Mouse (Mus musculus) cerebellum, postnatal 36 days (tissue): ENCODE measurements around the gene Nfic.

Experiments
- DNase-seq, 2 experiments: peaks; one replicate each; pipeline ENCODE4 v3.0.0; 2021 to 2022; ENCODE audit warnings: mixed read lengths in 2 of 2

The Nfic gene

GRCm38 (mm10) chr10:81429092-81429491 lies 26.3 kb downstream of the Nfic start:
- DNase-seq = peak; percentile 10 to 19

GRCm38 (mm10) chr10:81428507-81428870 lies 26.9 kb downstream of the Nfic start:
- DNase-seq = no peak

GRCm38 (mm10) chr10:81427804-81428506 lies 27.5 kb downstream of the Nfic start:
- peak; percentile 64 to 71 for DNase-seq

- no peak for DNase-seq
Observed at GRCm38 (mm10) chr10:81427327-81427726, 28.1 kb downstream of the Nfic start.

GRCm38 (mm10) chr10:81426897-81427296 lies 28.5 kb downstream of the Nfic start:
- DNase-seq = peak; percentile 72 to 79

GRCm38 (mm10) chr10:81426081-81426671 lies 29.3 kb downstream of the Nfic start:
- peak; percentile 37 to 54 for DNase-seq

- DNase-seq = peak; percentile 55 to 62
Observed at GRCm38 (mm10) chr10:81425236-81425850, 30.1 kb downstream of the Nfic start.

GRCm38 (mm10) chr10:81424246-81425051 lies 31.0 kb downstream of the Nfic start:
- peak; percentile 90 to 93 for DNase-seq

GRCm38 (mm10) chr10:81423476-81424245 lies 31.8 kb downstream of the Nfic start:
- peak in 1 of 2 experiments; percentile 15 for DNase-seq

GRCm38 (mm10) chr10:81422661-81423217 lies 32.7 kb downstream of the Nfic start:
- peak in 1 of 2 experiments; percentile 6 for DNase-seq

GRCm38 (mm10) chr10:81422191-81422590 lies 33.2 kb downstream of the Nfic start:
- peak; percentile 13 to 16 for DNase-seq

- peak in 1 of 2 experiments; percentile 10 for DNase-seq
Observed at GRCm38 (mm10) chr10:81421797-81422100, 33.7 kb downstream of the Nfic start.

GRCm38 (mm10) chr10:81421041-81421796 lies 34.2 kb downstream of the Nfic start:
- DNase-seq = peak; percentile 1 to 9

- peak; percentile 55 to 56 for DNase-seq
Observed at GRCm38 (mm10) chr10:81420191-81420767, 35.2 kb downstream of the Nfic start.

GRCm38 (mm10) chr10:81419111-81419928 lies 36.1 kb downstream of the Nfic start:
- DNase-seq = peak; percentile 5 to 8

GRCm38 (mm10) chr10:81418216-81419070 lies 37.0 kb downstream of the Nfic start:
- peak in 1 of 2 experiments; percentile 7 for DNase-seq

- DNase-seq = peak in 1 of 2 experiments; percentile 16
Observed at GRCm38 (mm10) chr10:81417227-81418215, 37.9 kb downstream of the Nfic start.
